Mouse (Mus musculus) embryonic fibroblast, embryonic 13.5 days (primary cell): ENCODE results near the gene Snrpd3. TPM values are rescaled to one million over a fixed set of nuclear protein-coding genes. Genes with fewer than 3 reads are reported as not detected.
"Not testable (repeated sequence)": the region's sequence is repeated elsewhere in the genome, so short reads cannot be mapped to it uniquely, and the experiment has no call there.

Experiments
- H3K27ac ChIP-seq: 2 replicates; pipeline ENCODE4 v1.5.1; 2012; ENCODE audit warnings: low read length, control low read depth, inconsistent platforms; ENCODE audit not compliant: insufficient read depth
- H3K4me1 ChIP-seq: 2 replicates; pipeline ENCODE4 v1.6.1; 2011; ENCODE audit warnings: low read length; ENCODE audit not compliant: control insufficient read depth, insufficient read depth
- H3K4me3 ChIP-seq: 2 replicates; pipeline ENCODE4 v1.5.1; 2011; ENCODE audit warnings: mild to moderate bottlenecking, control low read depth, low read length; ENCODE audit not compliant: insufficient read depth
- CTCF ChIP-seq: IDR thresholded peaks from 2 replicates; pipeline ENCODE4 v1.5.1; 2011; ENCODE audit warnings: mild to moderate bottlenecking, control low read depth, low read length, moderate library complexity, borderline replicate concordance; ENCODE audit not compliant: insufficient read depth
- POLR2A ChIP-seq: IDR thresholded peaks from 2 replicates; pipeline ENCODE4 v1.6.1; 2011; ENCODE audit warnings: low read depth, mild to moderate bottlenecking, control low read depth, low read length, moderate library complexity
- polyA plus RNA-seq: library from polyadenylated mRNA; stranded (reverse); fragments of >200 nt; gene quantifications from 2 replicates; pipeline ENCODE4 v1.2.4, GENCODE M21; 2011; ENCODE audit warnings: low read depth; ENCODE audit not compliant: missing spikeins, insufficient read length

Snrpd3 gene
- polyA plus RNA-seq, 1 experiment: 317 TPM

DNA sequence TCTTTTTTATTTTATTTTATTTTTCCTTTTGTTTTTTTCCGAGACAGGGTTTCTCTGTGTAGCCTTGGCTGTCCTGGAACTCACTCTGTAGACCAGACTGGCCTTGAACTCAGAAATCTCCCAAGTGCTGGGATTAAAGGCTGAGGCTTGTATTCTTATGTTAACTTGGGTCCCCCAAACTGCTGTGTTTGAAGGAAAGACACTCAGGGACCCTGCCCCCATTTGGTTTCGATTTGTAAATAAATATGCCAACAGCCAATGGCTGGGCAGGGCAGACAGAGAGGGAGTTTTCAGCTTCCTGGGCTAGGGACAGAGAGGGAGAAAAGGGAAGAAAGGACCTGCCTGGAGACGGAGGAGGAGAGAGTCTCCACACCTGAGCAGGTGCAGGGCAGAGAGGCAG lies 17.6 kb upstream of the Snrpd3 start:
- H3K4me3 ChIP-seq: no peak overlapping the region
- TF ChIP-seq CTCF (no peak), POLR2A (no peak)
- H3K27ac ChIP-seq: no peak overlapping the region
- no peaks in the 10 kb centered on the region for H3K4me1 ChIP-seq

DNA sequence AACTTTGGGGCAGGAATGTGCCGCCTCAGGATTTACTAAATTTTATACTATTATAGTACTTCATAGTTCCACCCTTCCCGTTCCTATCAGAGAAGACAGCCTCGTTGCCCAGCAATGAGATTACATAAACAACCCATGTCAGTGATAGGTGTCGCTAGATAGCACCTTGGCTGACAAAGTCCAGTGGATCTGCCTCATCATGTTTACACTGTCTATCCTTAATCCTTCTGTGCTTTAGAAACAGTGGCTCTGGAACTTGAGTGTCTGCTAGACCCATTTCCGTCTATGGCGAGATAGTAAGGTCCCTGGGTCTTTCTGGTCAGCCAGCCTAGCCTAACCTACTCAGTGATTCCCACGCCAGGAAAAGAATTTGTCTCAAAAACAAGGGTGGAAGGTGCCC lies 17.0 kb upstream of the Snrpd3 start:
- Histone ChIP-seq H3K4me1 (no peaks in the 10 kb centered on the region; the same call in 1 of the 2 replicates), H3K27ac (no peak overlapping the region), H3K4me3 (no peak overlapping the region)
- TF ChIP-seq CTCF: no peak
- TF ChIP-seq POLR2A: no peak

DNA sequence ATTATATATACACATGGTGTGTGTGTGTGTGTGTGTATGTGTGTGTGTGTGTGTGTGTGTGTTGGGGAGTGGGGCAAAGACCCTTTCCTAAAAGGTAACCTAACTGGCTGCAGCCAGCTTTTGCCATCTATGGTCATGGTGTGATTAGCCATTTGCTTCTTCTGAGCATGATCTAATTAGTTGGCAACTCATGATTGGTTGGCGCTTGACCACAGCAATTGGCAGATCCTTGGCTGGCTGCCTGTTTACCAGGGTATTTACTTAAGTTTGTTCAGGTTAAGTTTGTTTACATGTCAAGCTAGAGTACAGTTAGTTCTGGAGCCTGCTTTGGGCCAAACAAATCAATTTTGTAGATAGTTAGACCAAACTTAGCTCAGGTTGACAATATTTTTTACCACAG lies 15.7 kb upstream of the Snrpd3 start:
- Histone ChIP-seq H3K27ac (no peak overlapping the region), H3K4me3 (no peak overlapping the region), H3K4me1 (no peaks in the 10 kb centered on the region; the same call in 1 of the 2 replicates)
- no peak for TF ChIP-seq POLR2A
- TF ChIP-seq CTCF: no peak

DNA sequence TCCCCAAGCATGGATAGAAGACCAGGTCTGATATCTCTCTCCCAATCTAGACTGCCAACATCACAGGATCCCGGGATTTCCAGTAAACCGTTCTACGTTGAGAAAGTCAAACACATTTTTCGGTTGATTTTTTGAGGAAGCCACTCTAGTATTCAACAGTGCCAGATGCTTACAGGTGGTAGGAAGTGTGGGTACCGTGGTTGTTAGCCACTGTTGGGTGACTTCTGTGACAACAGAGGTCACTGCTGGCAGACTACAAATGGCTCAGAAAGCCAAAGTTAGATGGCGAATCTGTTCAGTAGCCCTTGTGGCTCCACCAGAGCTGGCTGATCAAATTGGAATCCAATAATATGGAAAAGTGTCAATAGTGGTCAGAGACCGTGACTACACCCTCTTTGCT lies 13.7 kb upstream of the Snrpd3 start:
- Histone ChIP-seq H3K27ac (no peak overlapping the region), H3K4me1 (no peaks in the 10 kb centered on the region; the same call in 1 of the 2 replicates), H3K4me3 (no peak overlapping the region)
- no peak for TF ChIP-seq CTCF
- no peak for TF ChIP-seq POLR2A

GRCm38 (mm10) chr10:75504234-75505129 lies 12.9 kb upstream of the Snrpd3 start:
- H3K4me1 ChIP-seq: no peaks in the 10 kb centered on the region; the same call in 1 of the 2 replicates
- no peak overlapping the region for H3K27ac ChIP-seq
- TF ChIP-seq POLR2A: no peak
- no peak for TF ChIP-seq CTCF
- no peak overlapping the region for H3K4me3 ChIP-seq

GRCm38 (mm10) chr10:75505130-75505495 lies 12.2 kb upstream of the Snrpd3 start:
- Histone ChIP-seq H3K4me3 (no peak overlapping the region), H3K27ac (no peak overlapping the region), H3K4me1 (no peaks in the 10 kb centered on the region; the same call in 1 of the 2 replicates)
- TF ChIP-seq CTCF (no peak), POLR2A (no peak)

DNA sequence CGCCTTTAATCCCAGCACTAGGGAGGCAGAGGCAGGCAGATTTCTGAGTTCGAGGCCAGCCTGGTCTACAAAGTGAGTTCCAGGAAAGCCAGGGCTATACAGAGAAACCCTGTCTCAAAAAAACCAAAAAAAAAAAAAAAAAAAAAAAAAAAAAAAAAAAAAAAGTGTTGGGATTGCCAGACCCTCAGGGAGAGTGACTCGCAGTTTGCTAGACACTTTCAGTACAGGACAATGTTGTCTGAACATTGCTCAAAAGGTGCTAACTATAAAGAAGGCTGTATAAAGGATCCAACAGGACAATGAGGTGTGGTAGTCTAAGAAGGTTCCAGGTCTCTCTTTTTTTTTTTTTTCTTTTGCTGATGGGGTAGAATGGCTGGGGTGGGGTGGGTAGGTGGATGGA lies 11.4 kb upstream of the Snrpd3 start:
- H3K4me1 ChIP-seq, H3K4me3 ChIP-seq, H3K27ac ChIP-seq: not testable (repeated sequence)

DNA sequence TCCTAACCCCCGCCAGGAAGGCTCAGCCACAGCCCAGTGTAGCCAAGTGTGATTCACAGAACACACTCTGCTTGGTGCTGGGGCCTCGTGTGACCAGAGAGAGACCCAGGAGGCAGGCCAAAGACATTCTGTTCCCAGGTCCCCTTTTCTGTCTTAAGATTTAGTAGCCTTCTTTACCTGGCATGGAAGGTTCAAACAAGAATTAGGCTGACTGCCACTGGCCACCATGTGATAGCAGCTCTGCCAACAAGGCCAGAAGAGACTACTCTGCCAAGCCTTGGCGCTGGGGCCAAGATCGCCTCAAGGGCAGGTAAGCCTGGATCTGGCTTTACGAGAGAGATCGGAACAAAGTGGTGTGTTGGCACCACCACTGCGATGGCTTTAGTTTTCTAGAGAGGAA lies 6.9 kb upstream of the Snrpd3 start:
- TF ChIP-seq CTCF: no peak
- no peak for TF ChIP-seq POLR2A
- H3K4me1 ChIP-seq: no peaks in the 10 kb centered on the region; the same call in 1 of the 2 replicates
- no peak overlapping the region for H3K4me3 ChIP-seq
- no peak overlapping the region for H3K27ac ChIP-seq

DNA sequence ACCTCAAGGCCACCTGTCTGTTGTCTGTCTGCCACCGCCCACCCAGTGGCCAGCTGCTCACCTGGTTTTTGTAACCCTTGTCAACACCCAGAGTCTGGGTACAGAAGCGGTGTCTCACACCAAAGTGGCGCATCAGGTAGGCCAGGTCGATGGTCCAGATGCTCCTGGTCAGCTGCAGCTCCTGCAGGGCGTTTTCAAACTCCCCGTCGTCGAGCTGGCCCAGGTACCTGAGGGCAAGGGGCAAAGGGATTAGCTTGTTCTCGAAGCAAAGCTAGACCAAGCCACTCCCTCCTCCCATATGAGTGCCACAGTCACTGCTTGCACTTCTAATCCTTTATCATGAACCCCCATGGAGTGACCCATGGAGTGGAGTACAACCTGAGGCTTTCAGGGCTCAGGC lies 6.3 kb upstream of the Snrpd3 start:
- Histone ChIP-seq H3K4me1 (peaks cover 3% of the 10 kb centered on the region), H3K4me3 (no peak overlapping the region), H3K27ac (no peak overlapping the region)
- no peak for TF ChIP-seq CTCF
- TF ChIP-seq POLR2A: no peak

GRCm38 (mm10) chr10:75511897-75512296 lies 5.5 kb upstream of the Snrpd3 start:
- no peak overlapping the region for H3K4me3 ChIP-seq
- TF ChIP-seq CTCF (no peak), POLR2A (no peak)
- no peak overlapping the region for H3K27ac ChIP-seq
- H3K4me1 ChIP-seq: peaks cover 3% of the 10 kb centered on the region
